Mouse (Mus musculus) spleen, adult 18-20 months (tissue): ENCODE measurements around the gene Psmb8.
A peak's percentile ranks its signal among the peaks of the same experiment; 100 is the strongest.

Source experiments
- DNase-seq, 2 experiments: peaks; one replicate each; pipeline ENCODE4 v3.0.0; 2022; ENCODE audit warnings: mixed read lengths in 2 of 2

Psmb8 gene

GRCm38 (mm10) chr17:34196941-34197894 lies at the start of gene Psmb8:
Gene Psmb8, plus strand, starts transcription at chr17:34197721.
- peak; percentile 80 to 88 for DNase-seq

- DNase-seq: peak; percentile 38 to 65
Measured at GRCm38 (mm10) chr17:34152923-34153322, 44.6 kb upstream of the Psmb8 start, which contains the start of gene H2-DMb1. Gene H2-DMb1, plus strand, starts transcription at chr17:34153072.

- no peak for DNase-seq
Measured at GRCm38 (mm10) chr17:34155534-34155933, 42.0 kb upstream of the Psmb8 start.

- peak; percentile 56 to 67 for DNase-seq
Measured at GRCm38 (mm10) chr17:34164202-34164895, 33.2 kb upstream of the Psmb8 start.

- DNase-seq: no peak
Measured at GRCm38 (mm10) chr17:34165033-34165730, 32.3 kb upstream of the Psmb8 start.

- DNase-seq: no peak
Measured at GRCm38 (mm10) chr17:34169279-34169678, 28.2 kb upstream of the Psmb8 start.

- DNase-seq: no peak
Measured at GRCm38 (mm10) chr17:34170487-34170876, 27.0 kb upstream of the Psmb8 start.

- DNase-seq: peak; percentile 80 to 83
Measured at GRCm38 (mm10) chr17:34170877-34171498, 26.5 kb upstream of the Psmb8 start.

- no peak for DNase-seq
Measured at GRCm38 (mm10) chr17:34172528-34172927, 25.0 kb upstream of the Psmb8 start.

- DNase-seq: peak in 1 of 2 experiments; percentile 30
Measured at GRCm38 (mm10) chr17:34174075-34174474, 23.4 kb upstream of the Psmb8 start.

GRCm38 (mm10) chr17:34177179-34177578 lies 20.3 kb upstream of the Psmb8 start:
- no peak for DNase-seq

- DNase-seq: no peak
Measured at GRCm38 (mm10) chr17:34179019-34179418, 18.5 kb upstream of the Psmb8 start.

- no peak for DNase-seq
Measured at GRCm38 (mm10) chr17:34179913-34180859, 17.3 kb upstream of the Psmb8 start.

GRCm38 (mm10) chr17:34183564-34184219 lies 13.8 kb upstream of the Psmb8 start:
- peak in 1 of 2 experiments; percentile 1 for DNase-seq

GRCm38 (mm10) chr17:34185526-34185925 lies 12.0 kb upstream of the Psmb8 start:
- DNase-seq: no peak

GRCm38 (mm10) chr17:34186885-34187260 lies 10.6 kb upstream of the Psmb8 start:
- no peak for DNase-seq

GRCm38 (mm10) chr17:34187261-34187916 lies 10.1 kb upstream of the Psmb8 start, which contains the start of the genes Tap1 and Psmb9:
Gene Tap1, plus strand, starts transcription at chr17:34187553.
Gene Psmb9, minus strand, starts transcription at chr17:34187764.
- DNase-seq: peak; percentile 98 to 100

- peak in 1 of 2 experiments; percentile 47 for DNase-seq
Measured at GRCm38 (mm10) chr17:34188010-34188409, 9.5 kb upstream of the Psmb8 start.

- no peak for DNase-seq
Measured at GRCm38 (mm10) chr17:34188986-34189385, 8.5 kb upstream of the Psmb8 start.

- no peak for DNase-seq
Measured at GRCm38 (mm10) chr17:34192852-34193251, 4.7 kb upstream of the Psmb8 start.
